Mouse (Mus musculus) retina, postnatal 7 days (tissue): ENCODE measurements around the gene Col6a6.

ENCODE experiments used
- DNase-seq: peaks from one replicate; pipeline ENCODE4 v3.0.0-alpha.2; 2012; ENCODE audit warnings: low read depth, low spot score

The Col6a6 gene

GRCm38 (mm10) chr9:105801463-105801862 is 26.5 kb downstream of the Col6a6 start:
- DNase-seq: no peak

- no peak for DNase-seq
These were observed 27.7 kb downstream of the Col6a6 start for GRCm38 (mm10) chr9:105800286-105800685.

- no peak for DNase-seq
These were observed 31.8 kb downstream of the Col6a6 start for GRCm38 (mm10) chr9:105796137-105796536.

GRCm38 (mm10) chr9:105794965-105795364 is 33.0 kb downstream of the Col6a6 start:
- no peak for DNase-seq

GRCm38 (mm10) chr9:105791810-105792209 is 36.1 kb downstream of the Col6a6 start:
- DNase-seq: no peak

- no peak for DNase-seq
These were observed 39.8 kb downstream of the Col6a6 start for GRCm38 (mm10) chr9:105788203-105788602.

- no peak for DNase-seq
These were observed 40.2 kb downstream of the Col6a6 start for GRCm38 (mm10) chr9:105787800-105788199.

GRCm38 (mm10) chr9:105784026-105784425 is 43.9 kb downstream of the Col6a6 start:
- no peak for DNase-seq

- DNase-seq: no peak
These were observed 47.3 kb downstream of the Col6a6 start for GRCm38 (mm10) chr9:105780696-105781095.

GRCm38 (mm10) chr9:105778741-105779140 is 49.2 kb downstream of the Col6a6 start:
- no peak for DNase-seq

- DNase-seq: no peak
These were observed 53.1 kb downstream of the Col6a6 start for GRCm38 (mm10) chr9:105774878-105775277.

- DNase-seq: no peak
These were observed 53.6 kb downstream of the Col6a6 start for GRCm38 (mm10) chr9:105774321-105774720.

GRCm38 (mm10) chr9:105771380-105771779 is 56.6 kb downstream of the Col6a6 start:
- no peak for DNase-seq

GRCm38 (mm10) chr9:105770690-105771089 is 57.3 kb downstream of the Col6a6 start:
- no peak for DNase-seq

GRCm38 (mm10) chr9:105765891-105766290 is 62.1 kb downstream of the Col6a6 start:
- no peak for DNase-seq

- DNase-seq: no peak
These were observed 63.3 kb downstream of the Col6a6 start for GRCm38 (mm10) chr9:105764681-105765080.

- DNase-seq: no peak
These were observed 63.8 kb downstream of the Col6a6 start for GRCm38 (mm10) chr9:105764127-105764526.

- no peak for DNase-seq
These were observed 64.3 kb downstream of the Col6a6 start for GRCm38 (mm10) chr9:105763625-105764024.

- DNase-seq: no peak
These were observed 65.7 kb downstream of the Col6a6 start for GRCm38 (mm10) chr9:105762274-105762673.

GRCm38 (mm10) chr9:105758861-105759260 is 69.1 kb downstream of the Col6a6 start:
- DNase-seq: no peak

GRCm38 (mm10) chr9:105758173-105758765 is 69.7 kb downstream of the Col6a6 start:
- DNase-seq: no peak

- no peak for DNase-seq
These were observed 73.7 kb downstream of the Col6a6 start for GRCm38 (mm10) chr9:105754256-105754655.

GRCm38 (mm10) chr9:105745861-105746260 is 82.1 kb downstream of the Col6a6 start:
- no peak for DNase-seq

GRCm38 (mm10) chr9:105740413-105740812 is 87.5 kb downstream of the Col6a6 start:
- no peak for DNase-seq
